Mouse (Mus musculus): ENCODE data around the gene Ldb2. TPM values are rescaled to one million over a fixed set of nuclear protein-coding genes. Genes with fewer than 3 reads are reported as not detected.

Gene Ldb2
- polyA plus RNA-seq, 1 experiment, result not detected

GRCm38 (mm10) chr5:44759178-44759577 lies 40.3 kb downstream of the Ldb2 start:
- TF ChIP-seq CTCF (IDR thresholded peaks at IDR 0.05; ENCODE audit: control insufficient read depth, insufficient read depth, insufficient read length) (no peak), USF1 (IDR thresholded peaks at IDR 0.05; ENCODE audit: low read depth) (no peak), CEBPB (IDR thresholded peaks at IDR 0.05; ENCODE audit: low read depth) (no peak), MYOD1 (IDR thresholded peaks at IDR 0.05; ENCODE audit: control insufficient read depth, insufficient read length, low read depth) (no peak), FOSL1 (IDR thresholded peaks at IDR 0.05; ENCODE audit: insufficient read depth, low read length, poor library complexity, severe bottlenecking) (no peak), MAX (IDR thresholded peaks at IDR 0.05) (no peak), MYOG (IDR thresholded peaks at IDR 0.05; ENCODE audit: control insufficient read depth, extremely low read depth, insufficient read length) (no peak)
- H3ac ChIP-seq (ENCODE audit: control insufficient read depth, insufficient read length, low read depth), result no peak overlapping the region
- H3K79me2 ChIP-seq (ENCODE audit: control insufficient read depth, insufficient read depth), result no peaks in the 10 kb centered on the region
- no peak overlapping the region for H3K4me3 ChIP-seq (ENCODE audit: insufficient read depth, poor library complexity, severe bottlenecking)
- no peaks in the 10 kb centered on the region for H3K27me3 ChIP-seq (ENCODE audit: control insufficient read depth, insufficient read depth, insufficient read length)
- H3K36me3 ChIP-seq (ENCODE audit: control insufficient read depth, insufficient read depth), result no peaks in the 10 kb centered on the region
- no peaks in the 10 kb centered on the region for H3K79me3 ChIP-seq (ENCODE audit: low read depth)

DNA sequence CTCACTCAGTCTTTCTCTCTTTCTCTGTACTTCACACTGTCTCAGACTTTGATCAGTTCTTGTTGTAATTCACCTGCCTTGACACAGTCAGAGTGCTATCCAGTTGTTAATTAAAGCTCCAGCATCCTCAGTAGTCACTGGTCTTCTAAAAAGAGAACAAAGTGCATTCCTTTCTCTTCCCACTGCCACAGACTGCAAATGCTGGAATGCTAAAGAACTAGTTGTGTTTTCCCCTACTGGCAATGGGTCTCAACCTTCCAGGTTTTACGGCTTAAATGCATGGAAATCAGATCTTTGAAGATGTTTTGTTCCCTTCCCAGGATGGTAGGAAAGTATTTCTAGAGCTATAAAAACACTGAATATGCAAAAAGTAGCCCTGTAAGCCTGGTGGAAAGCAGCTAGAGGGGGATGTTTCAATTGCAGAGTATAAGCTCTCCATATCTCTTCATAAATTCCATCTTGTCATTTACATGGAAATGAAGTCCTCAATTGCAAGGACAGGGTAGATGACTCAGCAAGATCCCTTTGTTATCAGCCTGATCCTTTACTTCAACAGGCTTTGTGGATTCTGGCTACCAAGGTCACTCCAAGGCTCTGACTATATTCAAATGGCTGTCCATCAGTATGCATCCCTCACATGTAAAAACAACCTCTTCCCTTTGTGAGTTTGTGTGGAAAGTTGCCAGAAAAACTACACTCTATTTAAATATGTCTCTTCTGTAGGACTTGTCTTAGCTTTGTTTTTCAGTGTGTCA lies 45.1 kb downstream of the Ldb2 start:
- no peaks in the 10 kb centered on the region for H3K79me2 ChIP-seq (ENCODE audit: control insufficient read depth, insufficient read depth)
- TF ChIP-seq FOSL1 (IDR thresholded peaks at IDR 0.05; ENCODE audit: insufficient read depth, low read length, poor library complexity, severe bottlenecking) (no peak), USF1 (IDR thresholded peaks at IDR 0.05; ENCODE audit: low read depth) (no peak), MAX (IDR thresholded peaks at IDR 0.05) (no peak), CEBPB (IDR thresholded peaks at IDR 0.05; ENCODE audit: low read depth) (no peak), MYOD1 (IDR thresholded peaks at IDR 0.05; ENCODE audit: control insufficient read depth, insufficient read length, low read depth) (no peak), CTCF (IDR thresholded peaks at IDR 0.05; ENCODE audit: control insufficient read depth, insufficient read depth, insufficient read length) (no peak), MYOG (IDR thresholded peaks at IDR 0.05; ENCODE audit: control insufficient read depth, extremely low read depth, insufficient read length) (no peak)
- no peaks in the 10 kb centered on the region for H3K27me3 ChIP-seq (ENCODE audit: control insufficient read depth, insufficient read depth, insufficient read length)
- no peaks in the 10 kb centered on the region for H3K36me3 ChIP-seq (ENCODE audit: control insufficient read depth, insufficient read depth)
- no peaks in the 10 kb centered on the region for H3K79me3 ChIP-seq (ENCODE audit: low read depth)
- no peak overlapping the region for H3K4me3 ChIP-seq (ENCODE audit: insufficient read depth, poor library complexity, severe bottlenecking)
- H3ac ChIP-seq (ENCODE audit: control insufficient read depth, insufficient read length, low read depth), result no peak overlapping the region

DNA sequence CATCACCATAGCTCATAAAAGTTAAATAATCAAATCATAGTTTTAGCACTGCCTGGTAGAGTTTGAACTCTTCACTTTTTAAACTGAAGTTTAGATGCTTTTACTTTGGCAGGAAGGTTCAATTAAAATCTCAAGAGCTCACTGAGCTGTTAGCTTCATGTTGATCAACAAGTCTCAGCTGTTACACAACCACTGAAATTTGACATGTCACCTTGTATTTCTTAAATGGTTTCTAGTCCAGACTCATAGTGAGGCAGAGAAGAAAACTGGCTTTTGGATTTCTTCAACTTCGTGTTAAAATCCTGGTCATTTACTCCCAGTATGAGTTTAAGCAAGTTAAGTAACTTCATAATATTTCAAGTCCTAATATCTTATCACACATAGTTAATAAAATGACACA lies 53.8 kb downstream of the Ldb2 start:
- TF ChIP-seq MYOG (IDR thresholded peaks at IDR 0.05; ENCODE audit: control insufficient read depth, extremely low read depth, insufficient read length), result no peak
- TF ChIP-seq CEBPB (IDR thresholded peaks at IDR 0.05; ENCODE audit: low read depth), result no peak
- TF ChIP-seq USF1 (IDR thresholded peaks at IDR 0.05; ENCODE audit: low read depth), result no peak
- no peak for TF ChIP-seq FOSL1 (IDR thresholded peaks at IDR 0.05; ENCODE audit: insufficient read depth, low read length, poor library complexity, severe bottlenecking)
- TF ChIP-seq MAX (IDR thresholded peaks at IDR 0.05), result no peak
- TF ChIP-seq CTCF (IDR thresholded peaks at IDR 0.05; ENCODE audit: control insufficient read depth, insufficient read depth, insufficient read length), result no peak
- TF ChIP-seq MYOD1 (IDR thresholded peaks at IDR 0.05; ENCODE audit: control insufficient read depth, insufficient read length, low read depth), result no peak
- no peak overlapping the region for H3ac ChIP-seq (ENCODE audit: control insufficient read depth, insufficient read length, low read depth)
- no peaks in the 10 kb centered on the region for H3K27me3 ChIP-seq (ENCODE audit: control insufficient read depth, insufficient read depth, insufficient read length)
- H3K36me3 ChIP-seq (ENCODE audit: control insufficient read depth, insufficient read depth), result no peaks in the 10 kb centered on the region
- H3K4me3 ChIP-seq (ENCODE audit: insufficient read depth, poor library complexity, severe bottlenecking), result no peak overlapping the region
- no peaks in the 10 kb centered on the region for H3K79me2 ChIP-seq (ENCODE audit: control insufficient read depth, insufficient read depth)
- H3K79me3 ChIP-seq (ENCODE audit: low read depth), result no peaks in the 10 kb centered on the region

DNA sequence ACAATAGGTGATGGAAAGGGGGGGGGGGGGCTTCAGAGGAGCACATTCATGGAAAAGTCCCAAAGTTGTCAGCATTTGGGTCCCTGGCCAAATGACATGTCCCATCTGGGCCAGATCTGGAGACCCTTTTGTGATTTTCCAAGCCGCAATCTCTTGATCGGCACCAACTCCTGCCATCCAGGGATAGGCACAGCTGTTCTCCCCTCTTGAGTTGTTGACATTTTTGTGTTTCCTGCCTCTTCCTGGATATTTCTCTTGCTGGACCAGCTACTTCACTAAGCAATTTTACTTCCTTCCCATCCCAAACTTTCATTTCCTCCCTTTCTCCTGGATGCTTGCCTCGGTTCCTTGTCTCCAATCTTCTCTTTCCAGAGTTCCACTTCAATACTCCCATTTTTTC lies 63.1 kb downstream of the Ldb2 start:
- no peaks in the 10 kb centered on the region for H3K79me3 ChIP-seq (ENCODE audit: low read depth)
- H3K36me3 ChIP-seq (ENCODE audit: control insufficient read depth, insufficient read depth), result no peaks in the 10 kb centered on the region
- H3K4me3 ChIP-seq (ENCODE audit: insufficient read depth, poor library complexity, severe bottlenecking), result no peak overlapping the region
- no peaks in the 10 kb centered on the region for H3K27me3 ChIP-seq (ENCODE audit: control insufficient read depth, insufficient read depth, insufficient read length)
- TF ChIP-seq MYOG (IDR thresholded peaks at IDR 0.05; ENCODE audit: control insufficient read depth, extremely low read depth, insufficient read length) (no peak), USF1 (IDR thresholded peaks at IDR 0.05; ENCODE audit: low read depth) (no peak)
- no peaks in the 10 kb centered on the region for H3K79me2 ChIP-seq (ENCODE audit: control insufficient read depth, insufficient read depth)
- H3ac ChIP-seq (ENCODE audit: control insufficient read depth, insufficient read length, low read depth), result no peak overlapping the region

DNA sequence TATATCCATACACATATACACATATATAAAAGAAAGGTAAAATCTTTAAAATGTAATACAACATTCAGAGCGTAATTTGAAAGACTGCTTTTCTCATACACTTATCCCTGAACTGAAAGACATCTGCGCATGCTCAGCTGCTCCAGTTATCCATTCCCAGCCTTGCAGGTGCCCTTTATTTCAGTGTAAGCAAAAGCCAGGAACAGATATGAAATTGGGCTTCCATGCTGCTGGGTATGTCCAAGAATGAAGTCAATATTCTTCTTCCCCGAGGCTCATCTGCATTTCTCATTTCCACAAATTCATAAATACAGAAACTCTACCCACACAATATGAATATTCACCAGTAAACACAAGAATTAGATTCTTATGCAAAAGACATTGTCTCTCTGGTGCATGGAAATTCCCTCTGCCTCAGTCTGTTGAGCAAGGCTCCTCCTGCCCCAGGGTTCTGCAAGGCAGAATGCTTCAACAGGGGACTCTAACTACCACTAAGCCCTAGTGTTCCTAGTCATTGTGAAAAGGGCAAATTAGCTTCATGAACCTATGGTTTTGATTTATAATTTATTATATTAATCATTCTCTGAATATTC lies 65.3 kb downstream of the Ldb2 start:
- Histone ChIP-seq H3K4me3 (ENCODE audit: insufficient read depth, poor library complexity, severe bottlenecking) (no peak overlapping the region), H3K79me3 (ENCODE audit: low read depth) (no peaks in the 10 kb centered on the region), H3K27me3 (ENCODE audit: control insufficient read depth, insufficient read depth, insufficient read length) (no peaks in the 10 kb centered on the region), H3ac (ENCODE audit: control insufficient read depth, insufficient read length, low read depth) (no peak overlapping the region), H3K79me2 (ENCODE audit: control insufficient read depth, insufficient read depth) (no peaks in the 10 kb centered on the region), H3K36me3 (ENCODE audit: control insufficient read depth, insufficient read depth) (no peaks in the 10 kb centered on the region)
- no peak for TF ChIP-seq USF1 (IDR thresholded peaks at IDR 0.05; ENCODE audit: low read depth)
- TF ChIP-seq MYOD1 (IDR thresholded peaks at IDR 0.05; ENCODE audit: control insufficient read depth, insufficient read length, low read depth), result no peak
- TF ChIP-seq MAX (IDR thresholded peaks at IDR 0.05), result no peak
- no peak for TF ChIP-seq CEBPB (IDR thresholded peaks at IDR 0.05; ENCODE audit: low read depth)
- TF ChIP-seq CTCF (IDR thresholded peaks at IDR 0.05; ENCODE audit: control insufficient read depth, insufficient read depth, insufficient read length), result no peak
- no peak for TF ChIP-seq FOSL1 (IDR thresholded peaks at IDR 0.05; ENCODE audit: insufficient read depth, low read length, poor library complexity, severe bottlenecking)
- TF ChIP-seq MYOG (IDR thresholded peaks at IDR 0.05; ENCODE audit: control insufficient read depth, extremely low read depth, insufficient read length), result no peak
